Mouse (Mus musculus): ENCODE results near the gene Sh3tc1. TPM values are rescaled to one million over a fixed set of nuclear protein-coding genes. Genes with fewer than 3 reads are reported as not detected.

Sh3tc1 gene
- polyA plus RNA-seq, 1 experiment from 2014 or later = 6.2 TPM

GRCm38 (mm10) chr5:35674081-35674555, 65.7 kb downstream of the Sh3tc1 start:
- 25% methylated on average over 4 of the region's 4 CpGs for WGBS
- peaks cover 6% of the 10 kb centered on the region; the same call in 1 of the 2 replicates for H3K27me3 ChIP-seq (ENCODE audit: control insufficient read depth, insufficient read depth, low read length)
- H3K9ac ChIP-seq (ENCODE audit: low read length) = peak overlapping the region; percentile 52
- no peaks in the 10 kb centered on the region for H3K36me3 ChIP-seq (ENCODE audit: control insufficient read depth, insufficient read depth, low read length)
- no peaks in the 10 kb centered on the region for H3K9me3 ChIP-seq (replicated peaks; ENCODE audit: control insufficient read depth, low read length)
- ATAC-seq (ENCODE audit: insufficient read depth, low FRiP score) = peak; percentile 41; the same call in 1 of the 2 replicates
- H3K4me2 ChIP-seq (ENCODE audit: low read depth, low read length) = peak overlapping the region; percentile 19; the same call in 1 of the 2 replicates
- H3K27ac ChIP-seq (ENCODE audit: low read length) = peak overlapping the region; percentile 91
- H3K4me1 ChIP-seq (ENCODE audit: control insufficient read depth, insufficient read depth, low read length) = peaks cover 77% of the 10 kb centered on the region
- H3K4me3 ChIP-seq (replicated peaks; ENCODE audit: low read length) = no peak overlapping the region

- 26% methylated on average over 7 of the region's 7 CpGs for WGBS
- Histone ChIP-seq H3K4me1 (ENCODE audit: control insufficient read depth, insufficient read depth, low read length) (peaks cover 72% of the 10 kb centered on the region), H3K27ac (ENCODE audit: low read length) (peak overlapping the region; percentile 91), H3K4me2 (ENCODE audit: low read depth, low read length) (peak overlapping the region; percentile 19; the same call in 1 of the 2 replicates), H3K36me3 (ENCODE audit: control insufficient read depth, insufficient read depth, low read length) (no peaks in the 10 kb centered on the region), H3K27me3 (ENCODE audit: control insufficient read depth, insufficient read depth, low read length) (peaks cover 3% of the 10 kb centered on the region; the same call in 1 of the 2 replicates), H3K4me3 (replicated peaks; ENCODE audit: low read length) (no peak overlapping the region), H3K9me3 (replicated peaks; ENCODE audit: control insufficient read depth, low read length) (no peaks in the 10 kb centered on the region), H3K9ac (ENCODE audit: low read length) (peak overlapping the region; percentile 58)
- peak; percentile 79 for ATAC-seq (ENCODE audit: insufficient read depth, low FRiP score)
Measured at GRCm38 (mm10) chr5:35673086-35673485, 66.7 kb downstream of the Sh3tc1 start.

GRCm38 (mm10) chr5:35672581-35672980, 67.2 kb downstream of the Sh3tc1 start:
- 64% methylated on average over 1 of the region's 1 CpGs for WGBS
- Histone ChIP-seq H3K4me2 (ENCODE audit: low read depth, low read length) (peak overlapping the region; percentile 19; the same call in 1 of the 2 replicates), H3K27me3 (ENCODE audit: control insufficient read depth, insufficient read depth, low read length) (0 out of 2 replicates have a peak, but pooled peaks cover under 1% of the 10 kb centered on the region), H3K4me1 (ENCODE audit: control insufficient read depth, insufficient read depth, low read length) (peaks cover 68% of the 10 kb centered on the region), H3K9me3 (replicated peaks; ENCODE audit: control insufficient read depth, low read length) (no peaks in the 10 kb centered on the region), H3K36me3 (ENCODE audit: control insufficient read depth, insufficient read depth, low read length) (no peaks in the 10 kb centered on the region), H3K4me3 (replicated peaks; ENCODE audit: low read length) (no peak overlapping the region), H3K9ac (ENCODE audit: low read length) (peak overlapping the region; percentile 58), H3K27ac (ENCODE audit: low read length) (peak overlapping the region; percentile 91)
- ATAC-seq (ENCODE audit: insufficient read depth, low FRiP score) = no peak

- Histone ChIP-seq H3K27me3 (ENCODE audit: control insufficient read depth, insufficient read depth, low read length) (no peaks in the 10 kb centered on the region), H3K4me1 (ENCODE audit: control insufficient read depth, insufficient read depth, low read length) (peaks cover 65% of the 10 kb centered on the region), H3K36me3 (ENCODE audit: control insufficient read depth, insufficient read depth, low read length) (no peaks in the 10 kb centered on the region), H3K9ac (ENCODE audit: low read length) (peak overlapping the region; percentile 49), H3K9me3 (replicated peaks; ENCODE audit: control insufficient read depth, low read length) (no peaks in the 10 kb centered on the region), H3K4me2 (ENCODE audit: low read depth, low read length) (no peak overlapping the region; the same call in 1 of the 2 replicates), H3K27ac (ENCODE audit: low read length) (peak overlapping the region; percentile 84), H3K4me3 (replicated peaks; ENCODE audit: low read length) (no peak overlapping the region)
- WGBS = 47% methylated on average over 9 of the region's 9 CpGs
- peak; percentile 16; the same call in 1 of the 2 replicates for ATAC-seq (ENCODE audit: insufficient read depth, low FRiP score)
Measured at GRCm38 (mm10) chr5:35671474-35671891, 68.3 kb downstream of the Sh3tc1 start.

- ATAC-seq (ENCODE audit: insufficient read depth, low FRiP score) = no peak
- H3K4me1 ChIP-seq (ENCODE audit: control insufficient read depth, insufficient read depth, low read length) = peaks cover 57% of the 10 kb centered on the region
- WGBS = 35% methylated on average over 6 of the region's 6 CpGs
Measured at GRCm38 (mm10) chr5:35670412-35670801, 69.4 kb downstream of the Sh3tc1 start.

GRCm38 (mm10) chr5:35669747-35670411, 69.9 kb downstream of the Sh3tc1 start:
- H3K9me3 ChIP-seq (replicated peaks; ENCODE audit: control insufficient read depth, low read length) = no peaks in the 10 kb centered on the region
- H3K27me3 ChIP-seq (ENCODE audit: control insufficient read depth, insufficient read depth, low read length) = no peaks in the 10 kb centered on the region
- peak overlapping the region; percentile 51 for H3K9ac ChIP-seq (ENCODE audit: low read length)
- H3K4me3 ChIP-seq (replicated peaks; ENCODE audit: low read length) = no peak overlapping the region
- WGBS = 30% methylated on average over 11 of the region's 11 CpGs
- no peak for ATAC-seq (ENCODE audit: insufficient read depth, low FRiP score)
- peak overlapping the region; percentile 84 for H3K27ac ChIP-seq (ENCODE audit: low read length)
- 0 out of 2 replicates have a peak overlapping the region, but pooled peaks have one; percentile 1 for H3K4me2 ChIP-seq (ENCODE audit: low read depth, low read length)
- H3K36me3 ChIP-seq (ENCODE audit: control insufficient read depth, insufficient read depth, low read length) = no peaks in the 10 kb centered on the region
- H3K4me1 ChIP-seq (ENCODE audit: control insufficient read depth, insufficient read depth, low read length) = peaks cover 57% of the 10 kb centered on the region

More at GRCm38 (mm10) chr5:35670412-35670801, 69.4 kb downstream of the Sh3tc1 start:
- Histone ChIP-seq H3K27ac (ENCODE audit: low read length) (peak overlapping the region; percentile 84), H3K9ac (ENCODE audit: low read length) (peak overlapping the region; percentile 51), H3K36me3 (ENCODE audit: control insufficient read depth, insufficient read depth, low read length) (no peaks in the 10 kb centered on the region), H3K27me3 (ENCODE audit: control insufficient read depth, insufficient read depth, low read length) (no peaks in the 10 kb centered on the region), H3K4me2 (ENCODE audit: low read depth, low read length) (0 out of 2 replicates have a peak overlapping the region, but pooled peaks have one; percentile 1), H3K4me3 (replicated peaks; ENCODE audit: low read length) (no peak overlapping the region), H3K9me3 (replicated peaks; ENCODE audit: control insufficient read depth, low read length) (no peaks in the 10 kb centered on the region)

- Histone ChIP-seq H3K9me3 (replicated peaks; ENCODE audit: control insufficient read depth, low read length) (no peaks in the 10 kb centered on the region), H3K36me3 (ENCODE audit: control insufficient read depth, insufficient read depth, low read length) (no peaks in the 10 kb centered on the region), H3K4me2 (ENCODE audit: low read depth, low read length) (no peak overlapping the region), H3K27ac (ENCODE audit: low read length) (no peak overlapping the region), H3K9ac (ENCODE audit: low read length) (no peak overlapping the region), H3K4me3 (replicated peaks; ENCODE audit: low read length) (no peak overlapping the region), H3K27me3 (ENCODE audit: control insufficient read depth, insufficient read depth, low read length) (no peaks in the 10 kb centered on the region), H3K4me1 (ENCODE audit: control insufficient read depth, insufficient read depth, low read length) (peaks cover 21% of the 10 kb centered on the region)
- no peak for ATAC-seq (ENCODE audit: insufficient read depth, low FRiP score)
- WGBS = 86% methylated on average over 7 of the region's 7 CpGs
Measured at GRCm38 (mm10) chr5:35666152-35666551, 73.6 kb downstream of the Sh3tc1 start.

- no peak; the same call in 1 of the 2 replicates for ATAC-seq (ENCODE audit: insufficient read depth, low FRiP score)
- Histone ChIP-seq H3K4me1 (ENCODE audit: control insufficient read depth, insufficient read depth, low read length) (no peaks in the 10 kb centered on the region), H3K27ac (ENCODE audit: low read length) (no peak overlapping the region), H3K36me3 (ENCODE audit: control insufficient read depth, insufficient read depth, low read length) (no peaks in the 10 kb centered on the region), H3K9me3 (replicated peaks; ENCODE audit: control insufficient read depth, low read length) (no peaks in the 10 kb centered on the region), H3K27me3 (ENCODE audit: control insufficient read depth, insufficient read depth, low read length) (no peaks in the 10 kb centered on the region), H3K4me2 (ENCODE audit: low read depth, low read length) (no peak overlapping the region), H3K9ac (ENCODE audit: low read length) (no peak overlapping the region), H3K4me3 (replicated peaks; ENCODE audit: low read length) (no peak overlapping the region)
- 76% methylated on average over 9 of the region's 9 CpGs for WGBS
Measured at GRCm38 (mm10) chr5:35662021-35662545, 77.7 kb downstream of the Sh3tc1 start.

GRCm38 (mm10) chr5:35661210-35661609, 78.6 kb downstream of the Sh3tc1 start:
- ATAC-seq (ENCODE audit: insufficient read depth, low FRiP score) = no peak
- 62% methylated on average over 6 of the region's 6 CpGs for WGBS

More at GRCm38 (mm10) chr5:35661210-35661609, 78.6 kb downstream of the Sh3tc1 start:
- Histone ChIP-seq H3K9ac (ENCODE audit: low read length) (no peak overlapping the region), H3K27ac (ENCODE audit: low read length) (no peak overlapping the region), H3K36me3 (ENCODE audit: control insufficient read depth, insufficient read depth, low read length) (no peaks in the 10 kb centered on the region), H3K27me3 (ENCODE audit: control insufficient read depth, insufficient read depth, low read length) (no peaks in the 10 kb centered on the region), H3K4me1 (ENCODE audit: control insufficient read depth, insufficient read depth, low read length) (no peaks in the 10 kb centered on the region), H3K4me2 (ENCODE audit: low read depth, low read length) (no peak overlapping the region), H3K9me3 (replicated peaks; ENCODE audit: control insufficient read depth, low read length) (no peaks in the 10 kb centered on the region), H3K4me3 (replicated peaks; ENCODE audit: low read length) (no peak overlapping the region)
